Mouse (Mus musculus): ENCODE results near the gene R3hcc1l.

GRCm38 (mm10) chr19:42639544-42639943, 121.0 kb downstream of the R3hcc1l start:
- no peak for TF ChIP-seq GATA1 (IDR thresholded peaks at IDR 0.05; ENCODE audit: low read length)
- TF ChIP-seq TAL1 (IDR thresholded peaks at IDR 0.05; ENCODE audit: low read length), result no peak

Data from erythroblast, embryonic 14.5 days (primary cell).